Mouse (Mus musculus) heart, adult 2 months (tissue): ENCODE results near the gene Aldoc. TPM values are rescaled to one million over a fixed set of nuclear protein-coding genes. Genes with fewer than 3 reads are reported as not detected.

Experiments used
- DNase-seq, 2 experiments: peaks; one replicate each; pipeline ENCODE4 v3.0.0; 2021
- H3K27ac ChIP-seq: fragments of 200-600 bp; 2 replicates; pipeline ENCODE4 v1.8.1; 2022
- H3K27me3 ChIP-seq: fragments of 200-500 bp; 2 replicates; pipeline ENCODE4 v1.6.1; 2012; ENCODE audit warnings: mild to moderate bottlenecking, low read length, inconsistent platforms, mixed read lengths; ENCODE audit not compliant: control insufficient read depth, insufficient read depth
- H3K36me3 ChIP-seq: fragments of 200-500 bp; 2 replicates; pipeline ENCODE4 v1.6.1; 2012; ENCODE audit warnings: low read length, inconsistent platforms; ENCODE audit not compliant: control insufficient read depth, insufficient read depth
- H3K4me1 ChIP-seq: fragments of 200-500 bp; 2 replicates; pipeline ENCODE4 v1.6.1; 2011; ENCODE audit warnings: low read length; ENCODE audit not compliant: control insufficient read depth, insufficient read depth
- H3K4me3 ChIP-seq: fragments of 200-600 bp; 2 replicates; pipeline ENCODE4 v1.8.1; 2022
- H3K79me2 ChIP-seq: fragments of 200-500 bp; replicated peaks from 2 replicates; pipeline ENCODE4 v1.6.1; 2012; ENCODE audit warnings: mild to moderate bottlenecking, inconsistent platforms, low read length, moderate library complexity, mixed read lengths; ENCODE audit not compliant: control insufficient read depth, insufficient read depth
- H3K9ac ChIP-seq: fragments of 200-500 bp; 2 replicates; pipeline ENCODE4 v1.6.1; 2012; ENCODE audit warnings: low read depth, mild to moderate bottlenecking, control low read depth, inconsistent platforms, low read length, mixed read lengths
- CTCF ChIP-seq: fragments of 200-600 bp; IDR thresholded peaks from 2 replicates; pipeline ENCODE4 v1.8.1; 2022; ENCODE audit warnings: antibody characterized with exemption, mild to moderate bottlenecking, moderate library complexity
- EP300 ChIP-seq: fragments of 200-500 bp; IDR thresholded peaks from 2 replicates; pipeline ENCODE4 v1.6.1; 2011; ENCODE audit warnings: low read depth, low read length, control low read depth; ENCODE audit not compliant: insufficient read depth
- POLR2A ChIP-seq: fragments of 200-500 bp; IDR thresholded peaks from 2 replicates; pipeline ENCODE4 v1.6.1; 2011; ENCODE audit warnings: mild to moderate bottlenecking, low read depth, low read length, control low read depth; ENCODE audit not compliant: insufficient read depth
- WGBS: fragments of 180-500 bp; shearing (Covaris S2); methylation state at CpG from one replicate; pipeline ENCODE4 v1.1.7; 2018; 5-methylcytosine and 5-hydroxymethylcytosine counted together
- intact Hi-C: fragments of 180-260 bp; cut with DNase I; formaldehyde crosslinking; loops from one replicate; pipeline ENCODE4 v1.15.1; 2025
- polyA plus RNA-seq: library from polyadenylated mRNA; depleted of rRNA; stranded (reverse); fragments of >200 nt; gene quantifications from 2 replicates; pipeline ENCODE4 v1.2.3, GENCODE M21; 2012
- total RNA-seq, 2 experiments: library from RNA; stranded (reverse); gene quantifications; 2 replicates each; pipeline ENCODE4 v1.2.3; 2021

The Aldoc gene
- total and polyA plus RNA-seq, 3 experiments, result 0.45 to 0.80 (median 0.73) TPM

- H3K4me3 ChIP-seq, result no peak overlapping the region
These were observed 38.0 kb downstream of the Aldoc start for GRCm38 (mm10) chr11:78360789-78361131.

GRCm38 (mm10) chr11:78363309-78364007 lies 40.7 kb downstream of the Aldoc start:
- Histone ChIP-seq H3K27me3 (no peaks in the 10 kb centered on the region), H3K9ac (no peak overlapping the region), H3K79me2 (no peaks in the 10 kb centered on the region), H3K27ac (no peak overlapping the region), H3K36me3 (no peaks in the 10 kb centered on the region), H3K4me3 (no peak overlapping the region), H3K4me1 (no peaks in the 10 kb centered on the region)
- 66% methylated on average over 13 of the region's 13 CpGs for WGBS
- DNase-seq, result no peak
- intact Hi-C loops, result no loop called here
- TF ChIP-seq CTCF, result no peak
- no peak for TF ChIP-seq POLR2A
- TF ChIP-seq EP300, result no peak

More at GRCm38 (mm10) chr11:78360789-78361131, 38.0 kb downstream of the Aldoc start:
- WGBS, result 50% methylated on average over 2 of the region's 2 CpGs
- H3K36me3 ChIP-seq, result no peaks in the 10 kb centered on the region
- H3K27ac ChIP-seq, result no peak overlapping the region
- H3K79me2 ChIP-seq, result no peaks in the 10 kb centered on the region
- no peaks in the 10 kb centered on the region for H3K27me3 ChIP-seq
- no peak for TF ChIP-seq POLR2A
- TF ChIP-seq CTCF, result no peak
- TF ChIP-seq EP300, result no peak
- DNase-seq, result no peak
- no peaks in the 10 kb centered on the region for H3K4me1 ChIP-seq
- intact Hi-C loops, result loop anchor here (1.0 kb wide), 1 partner anchor 39 kb away; no protein-coding TSS in a partner anchor
- no peak overlapping the region for H3K9ac ChIP-seq

GRCm38 (mm10) chr11:78364103-78364502 lies 41.3 kb downstream of the Aldoc start:
- Histone ChIP-seq H3K4me3 (no peak overlapping the region), H3K4me1 (no peaks in the 10 kb centered on the region), H3K27me3 (no peaks in the 10 kb centered on the region), H3K79me2 (no peaks in the 10 kb centered on the region), H3K27ac (no peak overlapping the region), H3K36me3 (no peaks in the 10 kb centered on the region), H3K9ac (no peak overlapping the region)
- WGBS, result 48% methylated on average over 8 of the region's 8 CpGs
- DNase-seq, result no peak
- intact Hi-C loops, result no loop called here
- TF ChIP-seq EP300, result no peak

- Histone ChIP-seq H3K4me1 (no peaks in the 10 kb centered on the region), H3K79me2 (no peaks in the 10 kb centered on the region), H3K9ac (no peak overlapping the region), H3K27ac (no peak overlapping the region), H3K4me3 (no peak overlapping the region), H3K27me3 (no peaks in the 10 kb centered on the region), H3K36me3 (no peaks in the 10 kb centered on the region)
- intact Hi-C loops, result no loop called here
- no peak for TF ChIP-seq CTCF
- TF ChIP-seq EP300, result no peak
- no peak for TF ChIP-seq POLR2A
- DNase-seq, result no peak
- 93% methylated on average over 15 of the region's 15 CpGs for WGBS
These were observed 44.9 kb downstream of the Aldoc start for GRCm38 (mm10) chr11:78367456-78368225.

- no peak for DNase-seq
- Histone ChIP-seq H3K4me3 (no peak overlapping the region), H3K27ac (no peak overlapping the region), H3K9ac (no peak overlapping the region), H3K79me2 (no peaks in the 10 kb centered on the region), H3K27me3 (no peaks in the 10 kb centered on the region), H3K36me3 (no peaks in the 10 kb centered on the region), H3K4me1 (no peaks in the 10 kb centered on the region)
- TF ChIP-seq EP300 (no peak), POLR2A (no peak), CTCF (no peak)
- intact Hi-C loops, result no loop called here
- WGBS, result 56% methylated on average over 1 of the region's 1 CpGs
These were observed 47.6 kb downstream of the Aldoc start for GRCm38 (mm10) chr11:78370389-78370788.

GRCm38 (mm10) chr11:78371711-78372110 lies 48.9 kb downstream of the Aldoc start:
- 90% methylated on average over 11 of the region's 11 CpGs for WGBS
- H3K27me3 ChIP-seq, result no peaks in the 10 kb centered on the region
- intact Hi-C loops, result no loop called here
- no peak for TF ChIP-seq EP300
- no peak for TF ChIP-seq CTCF
- TF ChIP-seq POLR2A, result no peak
- no peak overlapping the region for H3K4me3 ChIP-seq
- no peaks in the 10 kb centered on the region for H3K4me1 ChIP-seq
- H3K79me2 ChIP-seq, result no peaks in the 10 kb centered on the region
- no peak for DNase-seq
- H3K9ac ChIP-seq, result no peak overlapping the region
- H3K27ac ChIP-seq, result no peak overlapping the region
- H3K36me3 ChIP-seq, result no peaks in the 10 kb centered on the region
